Mouse (Mus musculus): ENCODE measurements around the gene Mmp15.
"Not testable (repeated sequence)": the region's sequence is repeated elsewhere in the genome, so short reads cannot be mapped to it uniquely, and the experiment has no call there.

Gene Mmp15

DNA sequence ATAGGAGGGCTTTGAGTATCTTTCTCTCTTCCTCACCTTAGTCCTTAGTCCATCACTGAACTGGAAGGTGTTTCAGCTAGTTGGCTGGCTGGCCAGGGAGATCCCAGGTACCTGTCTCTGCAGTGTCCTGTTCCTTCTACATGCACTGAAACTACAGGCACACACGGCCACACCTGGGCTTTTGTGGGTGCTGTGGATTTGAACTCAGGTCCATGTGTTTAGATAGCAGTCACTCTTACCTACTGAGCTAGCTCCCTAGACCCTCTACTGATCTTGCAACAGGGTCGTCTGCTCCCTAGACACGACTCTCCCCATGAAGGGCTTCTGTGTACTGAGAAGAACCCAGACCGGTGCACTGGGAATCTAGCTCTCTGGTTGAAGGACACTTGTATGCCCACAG, 25.0 kb downstream of the Mmp15 start:
- DNase-seq (ENCODE audit: low spot score in 2 of 2) = no peak

DNA sequence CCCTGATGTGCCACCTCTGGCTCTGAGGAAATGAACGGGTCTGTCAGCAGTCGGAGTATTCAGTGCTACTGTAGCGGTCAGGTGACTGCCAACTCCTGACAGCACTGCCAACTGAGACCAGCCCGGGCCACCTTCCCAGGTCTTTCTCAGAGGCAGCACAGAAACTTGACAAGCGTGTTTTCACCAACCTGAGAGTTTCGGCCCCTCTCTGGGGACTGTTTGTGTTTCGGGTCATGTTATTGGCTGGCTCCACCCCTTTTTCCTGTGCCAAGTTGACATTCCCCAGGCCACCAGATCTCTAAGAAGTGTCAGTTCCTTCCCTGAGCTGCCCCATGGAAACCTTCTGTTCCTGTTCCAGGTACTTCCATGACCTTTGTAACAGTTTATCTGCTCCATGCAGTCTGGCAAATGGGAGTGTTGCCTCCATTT, 25.8 kb downstream of the Mmp15 start:
- DNase-seq (ENCODE audit: low spot score in 2 of 2) = no peak

DNA sequence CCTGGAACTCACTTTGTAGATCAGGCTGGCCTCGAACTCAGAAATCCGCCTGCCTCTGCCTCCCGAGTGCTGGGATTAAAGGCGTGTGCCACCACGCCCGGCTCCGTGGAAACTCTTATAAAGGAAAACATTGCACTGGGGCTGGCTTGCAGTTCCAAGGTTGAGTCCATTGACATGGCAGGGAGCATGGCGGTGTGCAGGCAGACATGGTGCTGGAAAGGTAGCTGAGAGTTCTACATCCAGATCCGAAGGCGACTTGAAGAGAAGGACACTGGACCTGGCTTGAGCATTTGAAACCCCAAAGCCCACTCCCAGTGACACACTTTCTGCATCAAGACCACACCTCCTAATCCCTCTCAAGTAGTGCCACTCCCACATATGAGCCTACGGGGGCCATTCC, 26.9 kb downstream of the Mmp15 start:
- DNase-seq (ENCODE audit: low spot score in 2 of 2) = not testable (repeated sequence)

DNA sequence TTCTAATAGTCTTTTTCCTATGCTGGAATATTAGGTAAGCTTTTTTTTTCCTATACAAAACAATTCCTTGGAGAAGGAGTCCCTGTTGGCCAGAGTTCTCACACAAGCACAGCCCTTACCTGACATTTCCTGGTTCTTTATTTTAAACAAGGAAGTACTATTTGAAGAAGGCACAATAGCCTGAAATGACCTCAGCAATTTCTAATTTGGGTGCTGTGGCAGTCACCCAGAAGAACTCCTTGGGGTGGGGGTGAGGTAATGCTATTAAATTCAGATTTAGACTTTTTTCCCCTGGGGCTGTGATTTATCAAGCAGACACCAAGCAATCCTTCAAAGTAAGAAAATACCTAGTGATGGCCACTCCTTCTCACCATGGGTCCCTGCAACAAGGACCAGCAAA, 28.9 kb downstream of the Mmp15 start:
- DNase-seq (ENCODE audit: low spot score in 2 of 2) = no peak

DNA sequence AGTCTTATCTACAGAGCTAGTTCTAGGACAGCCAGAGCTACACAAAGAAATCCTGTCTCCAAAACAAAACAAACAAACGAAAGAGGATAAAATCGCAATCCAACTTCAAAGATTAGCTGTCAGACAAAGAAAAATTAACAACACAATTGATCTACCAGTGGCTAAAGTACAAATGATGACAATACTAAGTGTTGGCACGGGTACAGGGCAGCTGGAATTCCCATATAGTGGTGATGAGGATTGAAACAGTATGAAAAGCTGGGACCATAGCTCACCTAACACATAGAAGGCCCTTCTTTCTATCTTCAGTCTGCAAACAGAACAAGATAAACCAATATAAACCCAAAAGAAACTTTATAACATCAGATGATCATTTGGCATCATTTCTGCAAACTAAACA, 29.5 kb downstream of the Mmp15 start:
- no peak for DNase-seq (ENCODE audit: low spot score in 2 of 2)

DNA sequence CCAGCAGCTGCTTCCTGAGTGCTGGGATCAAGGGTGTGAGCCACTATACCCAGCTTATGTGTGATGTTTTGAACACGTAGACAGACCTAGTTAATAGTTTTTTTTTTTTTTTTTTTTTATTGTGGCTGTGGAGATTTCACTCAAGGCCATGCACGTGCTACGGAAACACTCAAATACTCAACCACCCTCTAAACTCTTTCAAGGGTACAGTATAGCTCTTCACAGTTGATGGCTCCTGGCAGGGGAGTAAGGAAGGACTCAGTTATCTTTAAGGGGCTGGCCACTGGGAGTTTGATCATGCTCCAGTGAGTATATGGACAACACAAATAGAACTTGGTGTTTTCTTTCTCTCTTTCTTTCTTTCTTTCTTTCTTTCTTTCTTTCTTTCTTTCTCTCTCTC, 32.4 kb downstream of the Mmp15 start:
- no peak for DNase-seq (ENCODE audit: low spot score in 2 of 2)

DNA sequence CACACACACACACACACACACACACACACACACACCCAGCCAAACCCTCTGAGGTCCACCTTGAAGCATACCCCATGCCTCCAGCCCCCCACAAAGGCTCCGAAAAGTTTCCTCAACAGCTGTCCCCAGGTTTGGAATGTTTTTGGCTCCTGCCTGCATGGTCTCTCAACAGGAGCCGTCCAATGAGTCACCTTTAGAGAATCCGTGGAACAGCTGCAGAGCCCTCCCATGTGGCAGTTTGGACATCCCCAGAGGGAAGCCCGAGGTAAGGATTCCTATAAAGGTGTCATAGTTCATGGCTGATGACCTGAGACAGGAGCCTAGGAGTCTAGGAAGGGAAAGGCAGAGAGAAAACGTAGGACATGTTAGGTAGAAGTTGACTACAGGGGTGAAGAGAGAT, 34.0 kb downstream of the Mmp15 start:
- DNase-seq (ENCODE audit: low spot score in 2 of 2) = no peak

DNA sequence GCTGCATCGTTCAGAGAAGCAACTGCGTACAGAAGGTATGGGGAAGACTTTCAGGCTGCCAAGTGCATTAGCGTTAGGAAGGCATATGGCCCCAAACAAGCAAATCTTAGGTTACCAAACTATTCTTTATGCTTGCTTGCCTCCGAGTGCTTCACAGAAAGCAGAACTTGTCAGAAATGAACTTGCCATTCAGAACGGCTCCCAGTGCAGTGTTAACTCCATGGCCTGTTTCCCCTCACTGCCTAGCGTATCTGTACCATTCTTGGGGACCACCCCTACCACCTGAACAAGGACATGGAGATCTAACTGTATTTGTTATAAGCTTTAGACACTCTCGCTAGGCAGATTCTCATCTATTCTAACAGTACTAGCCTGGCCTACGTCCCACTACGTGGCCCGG, 35.2 kb downstream of the Mmp15 start:
- DNase-seq (ENCODE audit: low spot score in 2 of 2) = no peak

DNA sequence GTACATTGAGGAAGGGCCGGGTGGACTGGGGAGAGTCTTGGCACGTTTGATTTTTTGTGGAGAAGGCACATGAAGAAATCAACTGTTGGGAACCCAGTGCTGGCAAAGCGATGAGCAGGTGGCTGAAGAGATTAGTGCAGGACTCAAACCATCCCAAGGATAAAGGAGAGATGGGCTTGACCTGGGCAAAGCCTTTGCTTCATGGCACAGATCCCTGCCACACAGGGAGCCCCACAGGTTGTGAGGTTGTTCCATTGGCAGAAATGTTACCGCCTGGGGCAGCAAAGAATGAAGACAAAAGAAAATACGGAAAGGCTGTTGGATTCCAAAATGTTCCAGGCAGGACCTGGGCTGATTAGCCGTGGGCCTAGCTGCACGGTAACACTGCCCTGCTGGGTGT, 35.9 kb downstream of the Mmp15 start:
- no peak for DNase-seq (ENCODE audit: low spot score in 2 of 2)

DNA sequence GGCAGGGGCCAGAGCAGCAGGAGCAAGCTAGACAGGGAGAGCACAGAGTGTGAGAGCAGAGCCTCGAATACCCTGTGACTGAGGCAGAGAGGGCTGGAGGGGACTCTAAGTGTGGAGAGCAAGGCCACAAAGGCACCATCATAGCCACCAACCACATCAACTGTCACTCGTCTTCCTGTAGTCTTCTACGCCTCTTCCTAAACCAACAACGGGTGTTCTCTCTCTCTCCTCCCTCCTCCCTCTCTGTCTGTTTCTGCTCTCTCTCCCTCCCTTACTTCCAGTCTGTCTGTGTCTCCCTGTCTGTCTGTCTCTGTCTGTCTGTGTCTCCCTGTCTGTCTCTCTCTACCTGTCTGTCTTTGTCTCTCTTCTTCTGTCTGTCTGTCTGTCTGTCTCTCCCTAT, 38.2 kb downstream of the Mmp15 start:
- no peak for DNase-seq (ENCODE audit: low spot score in 2 of 2)

DNA sequence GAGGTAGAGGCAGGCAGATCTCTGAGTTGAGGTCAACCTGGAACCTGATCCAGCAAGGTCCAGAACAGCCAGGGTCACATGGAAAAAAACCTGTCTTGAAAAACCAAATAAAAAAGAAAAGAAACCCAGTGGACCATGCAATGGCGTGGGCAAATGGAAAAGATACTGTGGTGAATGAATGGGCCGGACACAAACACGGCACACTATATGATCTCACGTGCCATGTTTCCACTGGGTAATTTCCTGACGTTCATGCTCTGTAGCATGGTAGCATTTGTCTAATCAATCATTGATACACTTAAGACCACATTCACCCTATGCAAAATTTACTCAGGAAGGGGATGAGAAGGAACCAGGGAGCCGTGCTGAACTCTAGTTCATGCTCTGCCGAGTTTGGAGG, 39.0 kb downstream of the Mmp15 start:
- no peak for DNase-seq (ENCODE audit: low spot score in 2 of 2)

DNA sequence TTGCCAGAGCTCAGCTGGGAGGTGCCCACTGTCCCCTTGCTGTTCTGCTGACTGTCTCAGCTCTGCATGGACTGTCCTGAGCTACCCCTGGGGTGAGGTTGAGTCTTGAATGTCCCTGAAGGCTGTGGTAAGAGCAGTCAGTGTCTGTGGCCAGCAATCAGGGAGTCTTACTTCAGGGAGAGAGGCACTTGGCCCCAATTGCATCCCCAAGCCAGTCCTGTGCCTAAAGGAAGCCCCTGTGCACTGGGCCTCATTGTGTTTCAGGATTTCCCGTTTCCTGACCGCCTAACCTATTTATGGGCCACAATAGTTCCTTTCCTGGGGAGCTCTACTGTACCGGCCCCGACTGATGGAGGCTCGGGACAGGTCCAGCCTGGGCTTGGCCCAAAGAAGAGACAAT, 40.5 kb downstream of the Mmp15 start:
- no peak for DNase-seq (ENCODE audit: low spot score in 2 of 2)

DNA sequence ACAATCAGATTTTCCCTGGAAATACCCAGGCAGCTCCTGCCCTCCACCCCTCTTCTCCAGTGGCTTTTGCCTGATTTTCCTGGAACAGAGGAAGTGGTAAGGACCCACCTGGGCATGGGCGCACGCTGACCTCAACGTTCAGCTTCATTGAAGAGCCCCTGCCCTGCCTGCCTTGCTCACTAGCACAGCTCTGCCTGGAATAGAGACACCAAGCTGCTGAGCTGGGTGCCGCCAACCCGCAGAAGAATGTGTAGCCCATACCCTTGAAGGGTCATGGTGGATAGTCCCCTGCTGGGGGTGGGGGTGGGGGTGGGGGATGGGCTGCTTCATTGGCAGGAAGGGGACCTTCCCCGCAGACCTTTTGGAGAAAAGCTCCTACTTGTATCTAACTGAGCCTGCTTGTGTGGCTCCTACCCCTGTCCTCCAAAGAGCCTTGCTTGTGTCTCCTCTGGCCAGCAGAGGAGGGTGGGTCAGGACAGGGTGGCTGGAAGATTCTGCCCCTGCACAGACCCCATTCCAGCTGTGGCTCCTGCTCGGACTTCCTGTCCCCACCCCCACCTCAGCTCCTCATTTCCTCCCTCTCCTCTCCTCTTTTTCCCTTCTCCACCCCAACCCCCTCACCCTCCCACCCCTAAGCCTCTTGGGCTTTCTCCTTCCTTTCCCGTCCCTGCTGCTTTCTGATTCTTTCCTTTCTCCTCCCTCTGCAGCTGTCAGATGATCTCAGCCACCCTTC, 43.3 kb downstream of the Mmp15 start:
- DNase-seq (ENCODE audit: low spot score in 2 of 2) = no peak

DNA sequence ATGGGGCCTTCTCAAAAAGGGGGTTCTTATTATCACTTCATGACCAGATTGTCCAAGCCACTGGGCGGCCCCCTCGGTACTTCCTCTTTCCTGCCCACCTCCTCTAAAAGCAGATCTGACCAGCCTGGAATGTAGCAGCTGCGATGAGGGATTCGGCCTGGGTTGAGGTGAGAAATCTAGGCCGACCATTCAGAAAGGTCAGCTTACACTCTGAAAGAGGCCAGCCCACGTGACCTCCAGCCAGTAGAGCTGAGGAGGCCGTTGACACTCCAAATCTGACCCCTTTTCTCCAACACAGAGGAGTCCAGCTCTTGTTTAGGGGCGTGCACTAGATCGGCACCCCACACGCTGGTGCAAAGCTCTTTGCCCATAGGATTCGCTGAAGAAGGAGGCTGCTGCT, 44.7 kb downstream of the Mmp15 start:
- no peak for DNase-seq (ENCODE audit: low spot score in 2 of 2)

DNA sequence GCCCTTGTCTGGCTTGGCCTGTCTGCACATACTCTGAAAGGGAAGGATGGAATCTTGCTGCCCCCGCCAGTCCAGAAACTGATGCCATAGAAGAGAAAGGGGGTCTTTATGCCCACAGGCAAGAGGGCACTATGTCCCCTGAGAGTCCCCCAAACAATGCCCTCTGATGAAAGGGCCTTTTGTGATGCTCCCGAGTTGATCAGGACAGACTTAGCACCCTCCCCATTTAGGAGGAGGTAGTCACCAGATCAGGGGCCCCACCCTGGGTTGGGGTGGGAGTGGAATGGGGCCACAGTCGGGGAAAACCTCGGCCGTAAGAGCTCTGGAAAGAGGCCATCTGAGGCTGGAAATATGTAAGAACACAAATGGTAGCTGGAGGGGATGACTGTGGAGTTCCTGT, 45.1 kb downstream of the Mmp15 start:
- DNase-seq (ENCODE audit: low spot score in 2 of 2) = no peak

DNA sequence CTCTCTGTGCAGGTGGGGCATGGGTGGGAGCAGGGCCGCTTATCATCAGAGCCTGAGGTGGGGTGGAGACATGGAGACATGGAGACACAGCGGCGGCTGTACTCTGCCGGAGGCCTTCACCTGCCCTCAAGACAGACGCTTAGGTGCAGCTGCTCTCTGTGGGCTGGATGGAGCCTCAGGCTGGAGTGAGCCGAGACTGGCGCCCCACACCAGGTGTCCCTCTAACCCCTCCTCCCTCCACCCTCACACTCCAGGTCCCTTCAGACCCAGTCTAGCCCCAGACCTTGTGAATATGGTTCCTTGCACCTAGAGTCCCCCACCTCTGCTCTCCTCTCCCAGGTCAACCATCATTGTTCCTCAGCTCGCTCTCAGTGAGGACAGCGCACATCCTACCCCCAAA, 47.1 kb downstream of the Mmp15 start:
- DNase-seq (ENCODE audit: low spot score in 2 of 2) = no peak

DNA sequence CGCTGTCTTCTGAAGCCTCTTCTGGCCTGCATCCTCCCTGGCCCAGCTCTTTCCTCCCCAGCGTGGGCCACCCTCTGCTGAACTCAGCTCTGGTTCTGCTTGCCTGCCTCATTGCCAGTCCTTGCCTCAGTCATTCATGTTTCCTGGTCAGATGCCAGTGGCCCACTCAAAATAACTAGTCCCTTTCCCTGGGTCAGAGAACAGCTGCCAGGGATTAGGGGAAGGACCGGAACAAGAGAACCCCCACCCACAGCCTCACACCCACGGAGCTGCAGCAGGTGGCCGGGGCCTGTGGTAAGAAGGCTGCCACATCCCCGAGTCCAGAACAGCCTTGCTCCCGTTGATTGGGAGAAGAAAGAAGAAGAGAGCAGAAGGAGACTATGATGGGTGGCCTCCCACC, 49.0 kb downstream of the Mmp15 start:
- DNase-seq (ENCODE audit: low spot score in 2 of 2) = no peak

DNA sequence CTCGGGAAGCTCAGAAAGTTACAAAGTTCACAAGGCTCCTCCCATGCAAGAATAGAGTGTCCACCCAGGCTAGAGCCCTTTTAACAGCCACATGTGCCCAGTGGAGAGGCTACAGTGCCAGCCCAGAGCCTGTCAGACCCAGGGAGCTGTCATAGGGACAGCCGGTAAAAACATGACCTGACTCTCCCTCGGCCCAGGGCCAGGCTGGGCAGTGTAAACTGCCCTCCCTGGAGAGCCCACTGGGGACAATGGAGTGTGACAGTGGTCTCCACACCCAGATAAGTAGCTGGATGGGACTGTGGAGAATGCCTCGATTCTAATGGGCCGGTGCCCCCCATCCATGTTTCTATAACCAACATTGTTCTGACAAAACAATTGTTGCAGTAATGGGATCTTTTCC, 57.5 kb downstream of the Mmp15 start:
- no peak for DNase-seq (ENCODE audit: low spot score in 2 of 2)

DNA sequence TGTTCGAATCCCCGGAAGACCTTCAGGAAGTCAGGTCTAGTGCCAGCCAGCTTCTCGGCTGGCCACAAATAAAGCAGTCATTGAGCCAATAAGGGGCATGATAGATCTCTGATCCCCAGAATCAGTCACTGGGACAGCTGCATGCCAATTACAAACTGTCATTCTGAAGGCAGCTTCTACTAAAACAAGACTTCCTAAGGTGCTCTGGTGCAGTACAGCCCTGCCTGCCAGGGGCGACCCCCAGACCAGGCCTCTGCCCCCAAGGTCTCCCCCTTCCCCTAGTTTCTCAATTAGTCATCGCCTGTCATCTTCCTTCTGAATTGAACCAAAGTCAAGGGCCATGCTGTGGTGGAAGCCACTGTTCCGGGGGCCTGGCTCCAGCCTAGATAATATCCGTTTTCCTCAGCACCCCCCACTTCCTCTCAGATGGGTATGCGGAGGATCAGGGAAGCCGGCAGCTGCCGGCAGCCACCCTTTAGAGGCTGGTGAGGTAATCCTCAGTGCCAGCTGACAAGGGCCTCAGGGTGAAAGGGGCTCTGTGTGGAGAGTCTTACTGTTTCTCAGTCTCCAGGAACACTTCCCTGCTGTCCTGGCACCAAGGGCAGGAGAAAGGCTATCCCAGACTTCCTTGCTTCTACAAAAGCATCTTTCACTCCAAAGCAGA, 59.4 kb downstream of the Mmp15 start:
- DNase-seq (ENCODE audit: low spot score in 2 of 2) = no peak

DNA sequence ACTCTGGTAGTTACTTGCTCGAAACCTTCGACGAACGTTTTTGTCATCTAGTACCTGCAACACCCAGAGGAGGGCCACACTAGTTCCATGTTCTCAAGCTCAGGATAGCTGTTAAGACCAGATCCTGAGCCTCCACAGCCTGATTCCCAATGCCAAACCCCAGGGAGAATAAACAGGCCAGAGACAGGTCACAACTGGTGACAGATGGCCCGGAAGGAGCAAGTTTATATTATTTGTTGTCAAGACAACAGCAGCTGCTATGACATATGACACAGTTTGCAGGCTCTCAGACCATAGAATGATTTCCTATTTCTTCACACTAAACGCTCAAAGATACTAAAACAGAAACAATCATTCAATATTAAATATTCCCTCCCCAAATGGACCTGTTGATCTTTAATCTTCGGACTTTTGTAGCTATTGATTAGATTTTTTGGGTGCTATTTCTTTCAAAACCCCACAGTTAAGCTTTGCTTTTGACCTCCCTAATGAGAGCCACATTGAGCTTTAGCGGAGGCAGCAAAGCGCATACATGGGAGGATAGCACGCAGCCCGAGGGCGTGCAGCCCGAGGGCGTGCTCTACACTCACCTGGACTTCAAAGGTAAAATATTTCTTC, 70.2 kb downstream of the Mmp15 start:
- no peak for DNase-seq (ENCODE audit: low spot score in 2 of 2)

Data from spleen, postnatal 36 days (tissue).